Mouse (Mus musculus): ENCODE measurements at regions not wholly inside any gene's neighbourhood (a gene's known extent, or its start where the extent isn't known, plus 50 kb on each side); places are given as distances from the start of the nearest gene placed in this dataset.

- Histone ChIP-seq H3K27ac (replicated peaks) (no peak overlapping the region), H3K4me3 (no peak overlapping the region), H3K9me3 (no peaks in the 10 kb centered on the region), H3K4me2 (replicated peaks) (no peak overlapping the region), H3K27me3 (no peaks in the 10 kb centered on the region), H3K9ac (replicated peaks) (no peak overlapping the region), H3K36me3 (no peaks in the 10 kb centered on the region), H3K4me1 (peaks cover 13% of the 10 kb centered on the region)
- ATAC-seq (replicated peaks) = peak; percentile 41
- 34% methylated on average over 5 of the region's 6 CpGs for WGBS
These were observed 293.9 kb upstream of the Sphkap start for GRCm38 (mm10) chr1:83701696-83702404.

GRCm38 (mm10) chr1:83697422-83697821 lies 289.4 kb upstream of the Sphkap start:
- WGBS = 26% methylated on average over 6 of the region's 6 CpGs
- H3K4me1 ChIP-seq = peaks cover 13% of the 10 kb centered on the region
- no peak overlapping the region for H3K4me3 ChIP-seq
- H3K27ac ChIP-seq (replicated peaks) = no peak overlapping the region
- no peak overlapping the region for H3K9ac ChIP-seq (replicated peaks)
- H3K4me2 ChIP-seq (replicated peaks) = no peak overlapping the region
- H3K27me3 ChIP-seq = no peaks in the 10 kb centered on the region
- peak; percentile 63; the same call in 1 of the 2 replicates for ATAC-seq (replicated peaks)
- H3K36me3 ChIP-seq = no peaks in the 10 kb centered on the region
- no peaks in the 10 kb centered on the region for H3K9me3 ChIP-seq

GRCm38 (mm10) chr1:83685221-83685620 lies 277.2 kb upstream of the Sphkap start:
- Histone ChIP-seq H3K4me3 (no peak overlapping the region), H3K4me1 (no peaks in the 10 kb centered on the region), H3K36me3 (no peaks in the 10 kb centered on the region), H3K9me3 (no peaks in the 10 kb centered on the region), H3K27ac (replicated peaks) (no peak overlapping the region), H3K27me3 (no peaks in the 10 kb centered on the region), H3K9ac (replicated peaks) (no peak overlapping the region), H3K4me2 (replicated peaks) (no peak overlapping the region)
- no peak for ATAC-seq (replicated peaks)
- WGBS = 79% methylated on average over 3 of the region's 3 CpGs

GRCm38 (mm10) chr1:83665326-83665725 lies 257.3 kb upstream of the Sphkap start:
- no peaks in the 10 kb centered on the region; the same call in 1 of the 2 replicates for H3K4me1 ChIP-seq
- H3K27me3 ChIP-seq = no peaks in the 10 kb centered on the region
- H3K9me3 ChIP-seq = no peaks in the 10 kb centered on the region
- 93% methylated on average over 2 of the region's 2 CpGs for WGBS
- H3K4me3 ChIP-seq = no peak overlapping the region
- H3K9ac ChIP-seq (replicated peaks) = no peak overlapping the region
- no peak for ATAC-seq (replicated peaks)
- no peak overlapping the region for H3K4me2 ChIP-seq (replicated peaks)
- no peak overlapping the region for H3K27ac ChIP-seq (replicated peaks)
- no peaks in the 10 kb centered on the region for H3K36me3 ChIP-seq

- H3K27ac ChIP-seq (replicated peaks) = no peak overlapping the region
- H3K9me3 ChIP-seq = no peaks in the 10 kb centered on the region
- H3K9ac ChIP-seq (replicated peaks) = no peak overlapping the region
- H3K4me2 ChIP-seq (replicated peaks) = no peak overlapping the region
- no peaks in the 10 kb centered on the region for H3K27me3 ChIP-seq
- no peak overlapping the region for H3K4me3 ChIP-seq
- H3K36me3 ChIP-seq = no peaks in the 10 kb centered on the region
- no peaks in the 10 kb centered on the region; the same call in 1 of the 2 replicates for H3K4me1 ChIP-seq
- peak; percentile 67 for ATAC-seq (replicated peaks)
- WGBS = 84% methylated on average over 3 of the region's 3 CpGs
These were observed 254.1 kb upstream of the Sphkap start for GRCm38 (mm10) chr1:83661808-83662802.

- no peak overlapping the region for H3K27ac ChIP-seq (replicated peaks)
These were observed 245.7 kb upstream of the Sphkap start for GRCm38 (mm10) chr1:83653661-83654060.

GRCm38 (mm10) chr1:83645606-83646005 lies 237.6 kb upstream of the Sphkap start:
- WGBS = 22% methylated on average over 1 of the region's 1 CpGs
- Histone ChIP-seq H3K4me3 (no peak overlapping the region), H3K27ac (replicated peaks) (no peak overlapping the region), H3K9ac (replicated peaks) (no peak overlapping the region), H3K9me3 (no peaks in the 10 kb centered on the region), H3K27me3 (no peaks in the 10 kb centered on the region), H3K4me1 (no peaks in the 10 kb centered on the region), H3K4me2 (replicated peaks) (no peak overlapping the region), H3K36me3 (no peaks in the 10 kb centered on the region)
- no peak for ATAC-seq (replicated peaks)

More at GRCm38 (mm10) chr1:83653661-83654060, 245.7 kb upstream of the Sphkap start:
- WGBS = 75% methylated on average over 2 of the region's 2 CpGs
- no peaks in the 10 kb centered on the region for H3K4me1 ChIP-seq
- no peaks in the 10 kb centered on the region for H3K36me3 ChIP-seq
- H3K4me2 ChIP-seq (replicated peaks) = no peak overlapping the region
- H3K4me3 ChIP-seq = no peak overlapping the region
- no peak overlapping the region for H3K9ac ChIP-seq (replicated peaks)
- no peaks in the 10 kb centered on the region for H3K9me3 ChIP-seq
- no peak for ATAC-seq (replicated peaks)
- H3K27me3 ChIP-seq = no peaks in the 10 kb centered on the region

GRCm38 (mm10) chr1:83642656-83643055 lies 234.7 kb upstream of the Sphkap start:
- no peaks in the 10 kb centered on the region for H3K36me3 ChIP-seq
- no peaks in the 10 kb centered on the region for H3K9me3 ChIP-seq
- ATAC-seq (replicated peaks) = no peak
- H3K9ac ChIP-seq (replicated peaks) = no peak overlapping the region
- no peaks in the 10 kb centered on the region for H3K27me3 ChIP-seq
- no peak overlapping the region for H3K4me2 ChIP-seq (replicated peaks)
- H3K4me1 ChIP-seq = no peaks in the 10 kb centered on the region
- no peak overlapping the region for H3K27ac ChIP-seq (replicated peaks)
- H3K4me3 ChIP-seq = no peak overlapping the region

GRCm38 (mm10) chr1:83636051-83636450 lies 228.1 kb upstream of the Sphkap start:
- Histone ChIP-seq H3K36me3 (no peaks in the 10 kb centered on the region), H3K9ac (replicated peaks) (no peak overlapping the region), H3K4me1 (peaks cover 12% of the 10 kb centered on the region), H3K9me3 (no peaks in the 10 kb centered on the region), H3K27ac (replicated peaks) (no peak overlapping the region), H3K4me2 (replicated peaks) (no peak overlapping the region), H3K27me3 (no peaks in the 10 kb centered on the region), H3K4me3 (no peak overlapping the region)
- 0 out of 2 replicates have a peak, but pooled peaks have one; percentile 17 for ATAC-seq (replicated peaks)
- 59% methylated on average over 3 of the region's 3 CpGs for WGBS

- peak; percentile 93 for ATAC-seq (replicated peaks)
- no peaks in the 10 kb centered on the region for H3K27me3 ChIP-seq
- no peaks in the 10 kb centered on the region for H3K36me3 ChIP-seq
- 6% methylated on average over 4 of the region's 4 CpGs for WGBS
- H3K9ac ChIP-seq (replicated peaks) = 0 out of 2 replicates have a peak overlapping the region, but pooled peaks have one; percentile 10
- H3K9me3 ChIP-seq = no peaks in the 10 kb centered on the region
- H3K4me2 ChIP-seq (replicated peaks) = peak overlapping the region; percentile 21; the same call in 1 of the 2 replicates
- H3K4me3 ChIP-seq = no peak overlapping the region
- peaks cover 12% of the 10 kb centered on the region for H3K4me1 ChIP-seq
- H3K27ac ChIP-seq (replicated peaks) = peak overlapping the region; percentile 69
These were observed 223.8 kb upstream of the Sphkap start for GRCm38 (mm10) chr1:83631798-83632197.

GRCm38 (mm10) chr1:83631394-83631793 lies 223.4 kb upstream of the Sphkap start:
- H3K27me3 ChIP-seq = no peaks in the 10 kb centered on the region
- peaks cover 12% of the 10 kb centered on the region for H3K4me1 ChIP-seq
- 44% methylated on average over 7 of the region's 7 CpGs for WGBS
- peak overlapping the region; percentile 21; the same call in 1 of the 2 replicates for H3K4me2 ChIP-seq (replicated peaks)
- H3K9ac ChIP-seq (replicated peaks) = 0 out of 2 replicates have a peak overlapping the region, but pooled peaks have one; percentile 10
- H3K4me3 ChIP-seq = no peak overlapping the region
- ATAC-seq (replicated peaks) = 0 out of 2 replicates have a peak, but pooled peaks have one; percentile 41
- no peaks in the 10 kb centered on the region for H3K36me3 ChIP-seq
- H3K27ac ChIP-seq (replicated peaks) = peak overlapping the region; percentile 69
- no peaks in the 10 kb centered on the region for H3K9me3 ChIP-seq

GRCm38 (mm10) chr1:83587258-83587657 lies 179.3 kb upstream of the Sphkap start:
- 90% methylated on average over 1 of the region's 1 CpGs for WGBS
- H3K27ac ChIP-seq (replicated peaks) = no peak overlapping the region
- H3K9ac ChIP-seq (replicated peaks) = no peak overlapping the region
- no peaks in the 10 kb centered on the region for H3K27me3 ChIP-seq
- no peaks in the 10 kb centered on the region for H3K36me3 ChIP-seq
- no peak overlapping the region for H3K4me2 ChIP-seq (replicated peaks)
- ATAC-seq (replicated peaks) = no peak
- H3K9me3 ChIP-seq = no peaks in the 10 kb centered on the region
- no peaks in the 10 kb centered on the region for H3K4me1 ChIP-seq
- H3K4me3 ChIP-seq = no peak overlapping the region

Measured in forebrain, embryonic 15.5 days (tissue).